Mouse (Mus musculus) embryonic facial prominence, embryonic 13.5 days (tissue): ENCODE results near the gene Ptpro. TPM values are rescaled to one million over a fixed set of nuclear protein-coding genes. Genes with fewer than 3 reads are reported as not detected.

ENCODE experiments used
- ATAC-seq: fragments of 200-750 bp; cut with Nextera tagmentation; 2 replicates; pipeline ENCODE4 v1.8.0; 2017; ENCODE audit warnings: low read depth; ENCODE audit not compliant: insufficient number of reproducible peaks, insufficient read depth, low FRiP score, low TSS enrichment
- H3K27ac ChIP-seq: fragments of 300-500 bp; sonication (generic); 2 replicates; pipeline ENCODE4 v1.5.1; 2015; ENCODE audit warnings: moderate library complexity, mild to moderate bottlenecking, inconsistent platforms
- H3K27me3 ChIP-seq: fragments of 300-500 bp; sonication (generic); 2 replicates; pipeline ENCODE4 v1.6.1; 2015; ENCODE audit warnings: mild to moderate bottlenecking, inconsistent platforms
- H3K36me3 ChIP-seq: fragments of 300-500 bp; sonication (generic); 2 replicates; pipeline ENCODE4 v1.6.1; 2015; ENCODE audit warnings: mild to moderate bottlenecking, inconsistent platforms
- H3K4me1 ChIP-seq: fragments of 300-500 bp; sonication (generic); 2 replicates; pipeline ENCODE4 v1.6.1; 2015; ENCODE audit warnings: inconsistent platforms
- H3K4me2 ChIP-seq: fragments of 300-500 bp; sonication (generic); 2 replicates; pipeline ENCODE4 v1.6.1; 2015; ENCODE audit warnings: moderate library complexity, mild to moderate bottlenecking, inconsistent platforms
- H3K4me3 ChIP-seq: fragments of 300-500 bp; sonication (generic); 2 replicates; pipeline ENCODE4 v1.5.1; 2015; ENCODE audit warnings: mild to moderate bottlenecking, inconsistent platforms
- H3K9ac ChIP-seq: fragments of 300-500 bp; sonication (generic); 2 replicates; pipeline ENCODE4 v1.6.1; 2015; ENCODE audit warnings: mild to moderate bottlenecking, inconsistent platforms
- H3K9me3 ChIP-seq: fragments of 300-500 bp; sonication (generic); 2 replicates; pipeline ENCODE4 v1.6.1; 2016; ENCODE audit warnings: inconsistent platforms
- WGBS: fragments of 180-500 bp; shearing (Covaris S2); methylation state at CpG from one replicate; pipeline ENCODE4 v1.1.7; 2015; ENCODE audit warnings: mixed read lengths; 5-methylcytosine and 5-hydroxymethylcytosine counted together
- polyA plus RNA-seq: library from polyadenylated mRNA; unstranded; fragments of >200 nt; fragmentation: Nextera tagmentation; extraction: Ambion mirVana; gene quantifications from 2 replicates; pipeline ENCODE4 v1.2.1, GENCODE M21; 2015

Ptpro gene
- 1.9 and 2.3 TPM in 2 replicates for polyA plus RNA-seq

DNA sequence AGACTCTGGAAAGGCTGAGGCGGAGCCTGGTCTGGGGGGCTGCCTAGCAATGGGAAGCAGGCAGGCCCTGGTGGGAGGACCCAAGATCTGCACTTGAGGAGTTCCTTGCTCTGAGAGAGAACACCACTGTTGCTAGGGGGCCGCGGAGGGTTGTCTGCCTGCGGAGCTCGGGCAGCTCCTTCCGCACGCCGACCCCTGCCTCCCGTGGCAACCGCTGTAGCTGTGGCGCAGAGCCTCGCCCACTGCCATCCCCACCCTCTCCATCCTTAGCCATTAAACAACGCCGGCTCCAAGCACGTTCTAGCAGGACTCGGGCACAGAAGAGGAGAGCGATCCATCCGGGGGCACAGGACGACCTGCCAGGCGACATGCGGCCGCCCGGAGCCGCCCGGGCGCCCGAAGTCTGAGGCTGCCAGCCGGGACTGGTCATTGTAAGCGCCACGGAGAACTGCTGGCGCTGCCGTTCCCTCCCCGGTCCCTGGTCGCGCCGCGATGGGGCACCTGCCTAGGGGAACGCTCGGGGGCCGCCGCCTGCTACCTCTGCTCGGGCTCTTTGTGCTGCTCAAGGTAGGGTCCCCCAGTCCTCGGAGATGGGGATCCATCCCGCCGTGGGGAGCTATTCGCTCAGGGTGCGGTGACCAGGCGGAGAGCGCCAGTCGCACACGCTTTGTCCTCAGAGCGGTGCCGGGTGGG, at the start of gene Ptpro:
TSS of gene Ptpro (plus strand) at position 126 of the 693 bp plus-strand sequence.
- Histone ChIP-seq H3K27ac (no peak within 1 kb of the TSS), H3K27me3 (peaks cover 34% of the 10 kb centered on the region), H3K36me3 (no peaks in the 10 kb centered on the region), H3K4me2 (peak within 1 kb of the TSS; percentile 96), H3K4me3 (peak within 1 kb of the TSS; percentile 53), H3K4me1 (peaks cover 11% of the 10 kb centered on the region), H3K9me3 (no peaks in the 10 kb centered on the region), H3K9ac (peak within 1 kb of the TSS; percentile 64)
- WGBS: under 1% methylated on average over 52 of the region's 53 CpGs
- ATAC-seq: peak; percentile 52; the same call in 1 of the 2 replicates

DNA sequence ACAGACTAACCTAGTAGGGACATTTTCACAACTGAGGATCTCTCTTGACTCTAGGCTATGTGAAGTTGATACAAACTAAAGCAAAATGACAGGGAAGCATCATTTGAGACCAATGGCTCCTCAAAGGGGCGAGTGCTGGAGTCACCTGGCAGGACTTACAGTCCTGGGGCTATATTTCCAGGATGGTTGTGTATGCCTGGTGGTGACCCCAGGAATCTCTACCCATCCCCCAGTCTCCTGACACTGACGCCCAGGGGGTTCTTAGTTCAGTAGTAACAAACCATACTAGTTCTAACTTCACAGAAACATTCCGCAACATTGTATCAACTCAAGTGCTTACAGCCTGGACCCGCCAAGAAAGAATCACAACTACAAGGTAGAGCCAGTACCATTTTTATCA, 49.5 kb upstream of the Ptpro start:
- no peaks in the 10 kb centered on the region for H3K9me3 ChIP-seq

DNA sequence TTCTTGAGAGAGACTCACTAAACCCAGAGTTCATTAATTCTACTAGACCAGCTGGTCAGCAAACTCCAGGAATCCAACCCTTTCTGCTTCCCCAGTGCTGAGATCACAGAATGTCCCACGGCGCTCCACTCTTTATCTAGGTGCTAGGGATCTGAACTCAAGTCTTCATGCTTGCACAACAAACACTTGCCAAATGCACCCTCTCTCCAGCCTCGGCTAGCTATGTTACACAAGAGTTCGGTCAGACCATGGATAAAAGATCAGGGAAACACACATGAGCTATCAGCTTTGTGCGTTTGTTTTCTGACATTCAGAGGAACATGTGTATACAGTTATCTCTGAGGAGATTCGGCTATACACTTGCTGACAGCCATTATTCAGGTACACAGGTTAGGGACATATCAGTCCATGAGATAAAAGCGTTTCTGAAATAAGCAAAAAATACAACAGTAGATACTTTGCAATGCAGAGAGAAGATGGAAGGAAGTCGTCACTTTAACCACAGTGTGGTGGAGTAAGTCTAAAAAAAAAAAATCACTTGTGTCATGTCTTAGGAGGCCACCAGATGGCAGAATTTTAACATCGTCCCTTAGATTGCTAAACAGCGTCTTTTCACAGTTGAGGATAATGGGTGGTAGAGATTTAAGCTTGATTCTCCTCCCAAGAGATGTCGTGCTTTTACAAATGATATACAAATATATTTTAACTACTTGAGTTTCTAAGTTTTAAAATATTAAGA, 46.3 kb upstream of the Ptpro start:
- Histone ChIP-seq H3K4me1 (no peaks in the 10 kb centered on the region), H3K36me3 (no peaks in the 10 kb centered on the region), H3K9me3 (no peaks in the 10 kb centered on the region), H3K9ac (no peak overlapping the region), H3K4me3 (no peak overlapping the region), H3K4me2 (no peak overlapping the region), H3K27me3 (no peaks in the 10 kb centered on the region), H3K27ac (no peak overlapping the region)
- ATAC-seq: no peak
- WGBS: 56% methylated on average over 11 of the region's 11 CpGs

More for the DNA sequence above, 49.5 kb upstream of the Ptpro start:
- Histone ChIP-seq H3K4me3 (no peak overlapping the region), H3K27me3 (no peaks in the 10 kb centered on the region), H3K36me3 (no peaks in the 10 kb centered on the region), H3K4me2 (no peak overlapping the region), H3K9ac (no peak overlapping the region), H3K4me1 (no peaks in the 10 kb centered on the region), H3K27ac (no peak overlapping the region)
- WGBS: 82% methylated on average over 4 of the region's 4 CpGs
- ATAC-seq: no peak

DNA sequence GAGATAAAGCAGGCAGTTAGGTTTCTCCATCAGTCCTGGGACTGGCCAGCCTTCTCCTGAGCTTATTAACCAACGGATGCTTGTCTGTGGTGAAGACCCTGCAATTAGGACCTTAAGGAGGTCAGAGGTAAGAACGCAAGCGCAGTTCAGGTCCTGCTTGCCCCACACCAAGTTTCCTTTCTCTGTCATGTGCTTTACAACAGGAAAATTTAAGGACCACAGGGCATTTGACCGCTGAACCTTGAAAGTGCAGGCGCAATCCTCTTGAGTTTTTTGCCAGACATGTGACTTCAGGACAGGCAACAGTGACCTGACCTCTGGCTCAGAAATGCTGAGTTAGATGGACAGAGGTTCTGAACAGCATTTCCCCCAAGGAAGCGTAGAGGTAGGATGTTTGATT, 45.0 kb upstream of the Ptpro start:
- no peaks in the 10 kb centered on the region for H3K27me3 ChIP-seq
- no peak overlapping the region for H3K4me3 ChIP-seq
- H3K9me3 ChIP-seq: no peaks in the 10 kb centered on the region
- no peak overlapping the region for H3K9ac ChIP-seq
- 89% methylated on average over 6 of the region's 6 CpGs for WGBS
- no peaks in the 10 kb centered on the region for H3K4me1 ChIP-seq
- ATAC-seq: no peak
- no peak overlapping the region for H3K4me2 ChIP-seq
- H3K36me3 ChIP-seq: no peaks in the 10 kb centered on the region
- H3K27ac ChIP-seq: no peak overlapping the region

DNA sequence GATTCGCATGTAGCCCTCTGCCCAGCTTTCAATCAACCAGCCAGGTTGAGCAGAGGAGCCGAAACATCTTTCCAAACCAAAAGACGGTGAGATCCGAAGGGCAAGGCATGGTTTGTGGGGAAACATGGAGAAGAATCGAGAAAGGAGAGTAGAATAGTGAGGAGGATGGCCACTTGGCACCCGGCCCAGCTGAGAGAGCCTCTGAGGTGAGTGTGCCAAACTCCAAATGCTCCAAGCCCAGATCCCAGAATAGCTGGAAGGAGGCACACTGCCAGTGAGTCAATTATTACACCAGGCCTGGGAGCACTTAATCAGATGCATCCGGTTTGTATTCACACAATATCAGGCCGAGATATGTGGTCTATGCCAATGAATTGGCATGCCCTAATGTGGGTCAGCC, 42.1 kb upstream of the Ptpro start:
- WGBS: 83% methylated on average over 8 of the region's 8 CpGs
- ATAC-seq: no peak

DNA sequence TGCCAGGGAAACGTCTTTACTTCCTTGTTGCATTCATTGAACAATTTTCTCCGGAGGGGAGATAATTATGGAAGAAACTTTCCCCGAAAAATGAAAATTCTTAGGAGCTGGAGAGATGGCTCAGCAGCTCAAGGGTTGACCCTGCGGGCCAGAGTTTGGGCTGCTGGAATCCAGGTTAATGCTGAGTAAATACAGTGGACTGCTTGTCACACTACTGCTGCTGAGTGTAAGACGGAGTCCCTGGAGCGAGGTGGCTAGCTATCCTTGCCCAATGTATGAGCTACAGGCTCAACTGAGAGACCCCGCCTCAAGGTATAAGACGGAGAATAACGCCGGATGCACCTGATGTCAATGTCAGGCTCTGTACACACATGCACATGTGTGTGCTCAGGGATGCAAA, 41.1 kb upstream of the Ptpro start:
- Histone ChIP-seq H3K9me3 (no peaks in the 10 kb centered on the region), H3K4me1 (no peaks in the 10 kb centered on the region), H3K9ac (no peak overlapping the region), H3K4me3 (no peak overlapping the region), H3K4me2 (no peak overlapping the region), H3K27ac (no peak overlapping the region), H3K36me3 (no peaks in the 10 kb centered on the region), H3K27me3 (no peaks in the 10 kb centered on the region)
- WGBS: 91% methylated on average over 10 of the region's 10 CpGs
- no peak for ATAC-seq

More for the DNA sequence above, 42.1 kb upstream of the Ptpro start:
- no peaks in the 10 kb centered on the region for H3K27me3 ChIP-seq
- H3K4me1 ChIP-seq: no peaks in the 10 kb centered on the region
- H3K4me2 ChIP-seq: no peak overlapping the region
- no peaks in the 10 kb centered on the region for H3K36me3 ChIP-seq
- no peaks in the 10 kb centered on the region for H3K9me3 ChIP-seq
- no peak overlapping the region for H3K9ac ChIP-seq
- H3K27ac ChIP-seq: no peak overlapping the region
- H3K4me3 ChIP-seq: no peak overlapping the region

DNA sequence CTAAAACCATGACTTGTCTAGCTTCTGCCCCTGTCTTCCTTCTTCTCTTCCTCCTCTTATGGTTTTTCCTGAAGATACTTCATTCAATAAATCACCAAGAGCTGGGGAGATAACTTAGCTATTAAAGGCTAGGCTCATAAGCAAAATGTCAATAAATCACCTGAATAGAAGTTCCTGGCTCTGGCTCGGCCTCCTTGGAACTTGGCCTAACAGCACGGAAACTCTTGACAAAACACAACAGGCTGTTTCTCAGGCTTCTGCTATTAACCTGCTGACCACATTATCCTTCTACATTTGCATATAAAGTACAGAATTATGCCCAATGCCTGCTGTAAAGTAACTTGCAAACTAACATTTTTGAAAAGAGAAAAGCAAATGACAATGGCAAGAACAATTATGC, 40.7 kb upstream of the Ptpro start:
- WGBS: 89% methylated on average over 2 of the region's 2 CpGs
- Histone ChIP-seq H3K27me3 (no peaks in the 10 kb centered on the region), H3K27ac (no peak overlapping the region), H3K36me3 (no peaks in the 10 kb centered on the region), H3K4me1 (no peaks in the 10 kb centered on the region), H3K9ac (no peak overlapping the region), H3K4me3 (no peak overlapping the region), H3K4me2 (no peak overlapping the region), H3K9me3 (no peaks in the 10 kb centered on the region)
- ATAC-seq: no peak

DNA sequence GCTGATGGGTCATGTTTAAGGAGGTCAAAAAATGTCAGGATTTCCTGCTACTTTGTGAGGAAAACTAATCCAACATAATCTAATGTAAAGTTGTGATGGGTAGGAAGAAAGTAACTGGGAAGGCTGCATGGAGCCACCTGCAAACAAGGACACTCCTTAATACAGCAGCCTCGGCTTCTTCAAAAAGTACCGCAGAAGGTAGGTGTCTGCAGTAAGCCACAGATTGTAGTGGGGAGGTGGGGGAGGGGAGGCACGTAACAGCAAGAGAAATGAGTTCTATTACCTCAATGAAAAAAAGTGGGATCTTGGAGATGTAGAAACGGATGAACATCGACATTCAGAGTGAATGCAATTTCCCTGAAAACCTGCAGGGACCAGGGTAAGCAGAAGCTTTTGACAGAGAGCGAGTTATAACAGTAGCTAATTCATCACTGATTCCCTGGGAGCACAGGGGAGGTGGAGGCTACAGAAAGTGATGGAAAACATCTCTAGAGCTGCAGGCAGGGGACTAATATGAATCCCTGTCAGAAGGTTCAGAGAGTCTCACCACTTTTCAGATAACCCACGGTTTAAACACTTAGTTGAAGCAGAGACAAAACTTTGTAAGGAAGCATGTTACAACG, 34.2 kb upstream of the Ptpro start:
- Histone ChIP-seq H3K27me3 (no peaks in the 10 kb centered on the region), H3K9ac (no peak overlapping the region), H3K4me2 (no peak overlapping the region), H3K36me3 (no peaks in the 10 kb centered on the region), H3K27ac (no peak overlapping the region), H3K4me3 (no peak overlapping the region), H3K4me1 (no peaks in the 10 kb centered on the region), H3K9me3 (no peaks in the 10 kb centered on the region)
- 80% methylated on average over 8 of the region's 8 CpGs for WGBS
- ATAC-seq: no peak

DNA sequence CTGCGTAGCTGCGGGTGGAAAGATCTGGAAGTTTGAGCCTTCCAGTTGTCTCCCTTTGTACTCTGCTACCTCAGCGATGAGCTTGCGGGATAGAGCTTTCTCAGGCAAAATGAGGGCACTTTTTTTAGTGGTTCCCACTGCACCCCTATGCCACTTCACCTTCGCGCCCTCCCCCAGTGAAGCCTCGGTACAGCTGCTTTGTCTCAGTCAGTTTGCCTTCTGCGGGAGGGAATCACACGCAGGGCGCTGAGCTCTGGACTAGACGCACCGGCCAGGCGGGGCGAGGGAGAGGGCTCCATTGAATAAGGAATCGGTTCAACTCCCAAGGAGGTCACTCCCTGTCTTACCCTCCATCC, 746 bp downstream of the Ptpro start:
- no peak overlapping the region for H3K27ac ChIP-seq

DNA sequence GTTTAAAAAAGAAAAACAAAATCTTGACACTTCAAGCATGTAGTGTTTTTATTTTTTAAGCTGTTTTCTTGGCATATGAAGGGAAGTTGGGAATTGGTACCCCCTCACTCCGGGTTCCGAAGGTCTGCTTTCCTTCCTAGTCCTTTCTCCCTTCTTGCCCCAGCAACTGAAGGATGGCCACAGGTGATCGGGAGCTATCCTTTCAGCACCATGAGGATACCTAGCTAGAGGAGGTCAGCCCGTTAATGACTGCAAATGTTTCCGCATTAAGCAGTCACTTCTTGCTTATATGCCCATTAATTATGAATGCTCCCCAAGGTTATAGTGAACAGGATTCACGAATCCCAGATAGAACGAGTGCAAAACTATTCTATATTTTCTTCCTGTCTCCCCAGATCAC, 1.3 kb downstream of the Ptpro start:
- no peak overlapping the region for H3K9ac ChIP-seq
- H3K27ac ChIP-seq: no peak overlapping the region
- no peak for ATAC-seq
- H3K36me3 ChIP-seq: no peaks in the 10 kb centered on the region
- 13% methylated on average over 7 of the region's 7 CpGs for WGBS
- H3K27me3 ChIP-seq: peaks cover 34% of the 10 kb centered on the region
- no peak overlapping the region for H3K4me3 ChIP-seq
- H3K4me2 ChIP-seq: no peak overlapping the region
- peaks cover 11% of the 10 kb centered on the region for H3K4me1 ChIP-seq
- no peaks in the 10 kb centered on the region for H3K9me3 ChIP-seq

More for the DNA sequence above, 746 bp downstream of the Ptpro start:
- Histone ChIP-seq H3K27me3 (peaks cover 34% of the 10 kb centered on the region), H3K4me1 (peaks cover 11% of the 10 kb centered on the region), H3K4me2 (peak overlapping the region; percentile 96), H3K36me3 (no peaks in the 10 kb centered on the region), H3K9me3 (no peaks in the 10 kb centered on the region), H3K9ac (peak overlapping the region; percentile 64), H3K4me3 (peak overlapping the region; percentile 53)
- no peak for ATAC-seq
- WGBS: under 1% methylated on average over 15 of the region's 15 CpGs

DNA sequence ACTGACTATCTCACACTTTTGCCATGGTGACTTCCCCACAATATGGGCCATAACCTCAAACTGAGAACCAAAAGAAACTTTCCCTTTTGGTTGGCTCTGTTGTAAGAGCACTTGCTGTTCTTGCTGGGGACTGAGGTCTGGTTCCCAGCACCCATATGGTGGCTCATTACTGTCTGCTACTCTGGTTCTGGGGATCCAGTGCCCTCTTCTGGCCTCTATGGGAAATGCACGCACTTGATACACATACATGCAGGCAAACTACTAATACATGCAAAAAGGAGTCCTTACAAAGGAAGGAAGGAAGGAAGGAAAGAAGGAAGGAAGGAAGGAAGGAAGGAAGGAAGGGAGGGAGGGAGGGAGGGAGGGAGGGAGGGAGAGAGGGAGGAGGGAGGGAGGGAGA, 8.9 kb downstream of the Ptpro start:
- Histone ChIP-seq H3K36me3 (no peaks in the 10 kb centered on the region), H3K9me3 (no peaks in the 10 kb centered on the region), H3K4me3 (no peak overlapping the region), H3K27me3 (no peaks in the 10 kb centered on the region), H3K9ac (no peak overlapping the region), H3K27ac (no peak overlapping the region), H3K4me1 (no peaks in the 10 kb centered on the region), H3K4me2 (no peak overlapping the region)
- 81% methylated on average over 1 of the region's 1 CpGs for WGBS
- ATAC-seq: no peak

DNA sequence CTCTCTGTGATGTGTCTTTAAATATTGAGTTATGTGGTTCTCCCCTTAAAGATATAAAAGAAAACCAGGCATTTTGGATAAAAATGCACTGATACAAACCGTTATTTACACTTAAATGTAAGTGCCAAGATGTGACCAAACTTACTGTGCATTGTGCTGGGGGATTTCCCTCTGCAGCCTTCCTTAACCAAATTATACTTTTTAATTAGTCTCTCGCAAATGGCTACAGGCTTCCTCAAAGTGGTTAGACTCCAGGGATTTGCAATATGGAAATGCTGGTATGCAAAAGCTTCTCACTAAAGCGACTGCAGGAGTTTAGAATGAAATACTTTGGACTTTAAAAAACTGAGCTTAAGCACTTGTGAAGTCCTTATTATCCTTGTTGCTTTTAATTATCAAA, 10.0 kb downstream of the Ptpro start:
- Histone ChIP-seq H3K9ac (no peak overlapping the region), H3K4me2 (no peak overlapping the region), H3K27ac (no peak overlapping the region), H3K27me3 (no peaks in the 10 kb centered on the region), H3K9me3 (no peaks in the 10 kb centered on the region), H3K4me3 (no peak overlapping the region), H3K4me1 (no peaks in the 10 kb centered on the region), H3K36me3 (no peaks in the 10 kb centered on the region)
- WGBS: 50% methylated on average over 3 of the region's 3 CpGs
- ATAC-seq: no peak
